Mouse (Mus musculus): ENCODE measurements around the gene Defb36.
A peak's percentile ranks its signal among the peaks of the same experiment; 100 is the strongest.

The Defb36 gene

DNA sequence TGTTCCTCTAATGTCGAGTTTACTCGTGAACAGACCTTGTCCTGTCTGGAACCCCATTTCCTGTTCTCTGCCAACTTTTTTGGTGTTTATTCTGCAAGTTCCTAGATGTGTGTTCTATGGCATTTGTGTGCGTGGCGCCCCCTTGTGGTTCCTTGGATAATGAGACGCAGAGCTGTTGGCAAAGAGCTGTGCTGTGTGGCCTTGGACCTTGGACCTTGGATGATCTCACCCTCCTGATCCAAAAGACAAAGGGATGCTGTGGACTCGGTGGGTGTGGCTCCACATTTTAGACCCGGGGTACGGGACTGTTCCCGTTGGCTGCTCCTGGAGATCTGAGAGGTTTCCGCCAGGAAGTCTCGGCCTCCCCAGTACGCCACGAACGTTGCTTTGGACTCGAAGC, at the start of gene Defb36:
Defb36 (plus strand) TSS at position 271 of the 400 bp plus-strand sequence.
- DNase-seq = no peak

GRCm38 (mm10) chr2:152556655-152557054, 47.5 kb upstream of the Defb36 start:
- DNase-seq = no peak

- DNase-seq = no peak
These were observed 35.1 kb upstream of the Defb36 start, which contains the start of gene Gm17416 for GRCm38 (mm10) chr2:152569038-152569437. Gene Gm17416, plus strand, starts transcription at chr2:152569338.

- no peak for DNase-seq
These were observed 34.2 kb upstream of the Defb36 start for GRCm38 (mm10) chr2:152569881-152570280.

GRCm38 (mm10) chr2:152570313-152570712, 33.8 kb upstream of the Defb36 start:
- DNase-seq = no peak

GRCm38 (mm10) chr2:152572114-152572794, 31.9 kb upstream of the Defb36 start, which contains the start of gene Defb21:
Gene Defb21, plus strand, starts transcription at chr2:152572744.
- DNase-seq = no peak

DNA sequence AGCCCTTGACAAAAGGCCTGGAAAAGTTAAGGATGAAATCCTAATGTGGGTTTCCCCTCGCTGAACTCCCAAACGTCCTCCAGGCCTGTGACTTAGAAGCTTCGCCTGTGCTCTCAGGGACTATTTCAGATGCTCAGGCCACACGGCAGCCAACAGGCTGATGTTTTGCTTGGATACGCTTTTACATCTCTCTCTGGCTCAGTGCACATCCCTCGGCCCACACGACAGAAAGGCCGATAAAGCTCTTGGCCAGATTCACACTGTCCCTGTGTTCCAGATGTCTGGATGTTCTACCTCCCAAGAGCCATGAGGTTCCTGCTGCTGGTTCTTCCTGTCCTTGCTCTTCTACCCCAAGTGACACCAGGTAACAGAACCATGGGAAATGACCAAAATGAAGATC, 30.6 kb upstream of the Defb36 start:
- DNase-seq = no peak

GRCm38 (mm10) chr2:152580107-152580506, 24.0 kb upstream of the Defb36 start, which contains the start of gene Defb19:
Gene Defb19, minus strand, starts transcription at chr2:152580312.
- DNase-seq = no peak

- no peak for DNase-seq
These were observed 23.5 kb upstream of the Defb36 start for GRCm38 (mm10) chr2:152580612-152581011.

DNA sequence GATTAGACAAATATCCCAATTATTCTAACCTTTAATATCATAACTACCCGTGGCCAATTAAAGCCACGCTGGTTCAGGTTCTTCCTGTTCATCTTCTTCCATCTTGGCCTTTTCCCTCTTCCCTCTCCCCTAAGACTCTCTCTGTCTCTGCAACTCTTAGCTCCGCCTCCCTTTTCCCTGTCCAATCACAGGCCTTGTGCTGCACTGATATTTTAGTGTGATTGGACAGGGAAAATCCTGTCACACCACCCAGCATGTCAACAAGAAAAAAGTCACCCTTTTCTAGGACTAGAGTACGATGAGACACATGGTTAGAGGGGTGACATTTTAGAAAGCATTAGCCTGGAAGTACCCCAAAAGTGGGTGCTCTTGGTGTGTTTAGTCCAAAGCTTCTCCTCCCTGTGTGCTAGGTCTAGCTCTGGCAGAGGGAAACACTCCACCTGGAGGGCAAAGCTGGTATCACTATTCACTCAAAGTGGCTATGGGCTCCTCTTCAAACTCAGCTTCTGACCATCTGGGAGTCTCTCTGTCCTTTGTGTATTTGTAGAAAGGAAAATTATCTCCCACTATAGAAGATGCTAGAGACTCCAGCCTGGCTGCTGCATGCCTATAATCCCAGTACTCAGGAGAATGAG, 17.1 kb upstream of the Defb36 start:
- no peak for DNase-seq

DNA sequence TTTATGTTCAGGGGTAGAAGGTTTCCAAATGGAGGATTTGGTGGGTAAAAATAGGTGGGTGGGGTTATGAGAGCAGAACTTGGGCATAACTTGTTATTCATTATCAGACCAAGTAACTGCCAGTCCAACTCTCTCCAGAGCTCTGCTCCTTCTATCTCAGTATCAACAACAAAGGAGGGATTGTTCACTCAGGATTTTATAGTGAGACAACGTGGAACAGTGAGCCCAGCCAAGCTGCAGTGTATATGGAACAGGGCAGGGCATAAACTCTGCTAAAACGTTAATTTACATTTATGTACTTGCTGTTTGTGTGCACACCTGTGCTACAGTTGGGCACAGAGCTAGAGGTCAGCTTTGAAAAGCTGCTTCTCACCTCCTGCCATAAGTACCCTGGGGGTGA, 15.7 kb upstream of the Defb36 start:
- DNase-seq = no peak

DNA sequence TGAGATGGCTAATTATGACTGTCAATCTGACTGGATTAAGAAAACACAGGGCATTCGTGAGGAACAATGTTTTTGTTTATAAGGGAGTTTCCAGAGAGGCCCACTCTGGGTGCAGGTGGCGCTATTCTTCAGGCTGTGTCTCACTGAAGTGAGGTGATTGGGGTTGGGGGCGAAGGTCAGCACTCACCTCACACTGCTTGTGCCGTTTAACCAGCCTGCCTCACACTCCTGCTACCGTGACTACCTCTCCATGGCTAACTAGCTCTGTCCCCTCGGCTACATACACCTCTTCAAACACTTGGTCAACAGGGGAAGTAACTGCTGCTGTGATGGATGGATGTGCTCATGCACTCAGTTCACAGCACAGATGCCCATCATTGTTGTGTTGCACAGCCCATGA, 15.1 kb upstream of the Defb36 start:
- DNase-seq = no peak

DNA sequence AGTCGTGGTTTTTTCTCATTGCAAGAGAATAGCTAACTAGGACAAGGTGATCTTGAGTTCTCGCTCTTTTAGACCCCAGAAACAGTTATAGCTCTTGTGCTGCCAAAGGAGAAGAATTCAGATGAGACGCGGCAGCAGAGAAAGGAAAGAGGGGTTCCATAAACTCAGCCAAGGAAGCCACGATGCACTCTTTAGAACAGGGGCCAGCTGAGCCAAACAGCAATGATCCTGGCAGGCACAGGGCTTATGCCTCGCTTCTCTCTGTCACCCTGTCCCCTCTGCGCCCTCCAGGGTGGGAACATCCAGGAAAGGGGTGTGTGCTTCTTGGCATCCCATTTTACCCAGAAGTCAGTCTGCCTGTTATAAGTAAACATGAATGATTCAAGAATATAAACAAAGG, 4.8 kb upstream of the Defb36 start, which contains the start of gene Defb45:
Defb45 (minus strand) TSS at position 101 of the 400 bp plus-strand sequence.
- no peak for DNase-seq

- DNase-seq = no peak
These were observed 4.1 kb upstream of the Defb36 start for GRCm38 (mm10) chr2:152600076-152600475.

DNA sequence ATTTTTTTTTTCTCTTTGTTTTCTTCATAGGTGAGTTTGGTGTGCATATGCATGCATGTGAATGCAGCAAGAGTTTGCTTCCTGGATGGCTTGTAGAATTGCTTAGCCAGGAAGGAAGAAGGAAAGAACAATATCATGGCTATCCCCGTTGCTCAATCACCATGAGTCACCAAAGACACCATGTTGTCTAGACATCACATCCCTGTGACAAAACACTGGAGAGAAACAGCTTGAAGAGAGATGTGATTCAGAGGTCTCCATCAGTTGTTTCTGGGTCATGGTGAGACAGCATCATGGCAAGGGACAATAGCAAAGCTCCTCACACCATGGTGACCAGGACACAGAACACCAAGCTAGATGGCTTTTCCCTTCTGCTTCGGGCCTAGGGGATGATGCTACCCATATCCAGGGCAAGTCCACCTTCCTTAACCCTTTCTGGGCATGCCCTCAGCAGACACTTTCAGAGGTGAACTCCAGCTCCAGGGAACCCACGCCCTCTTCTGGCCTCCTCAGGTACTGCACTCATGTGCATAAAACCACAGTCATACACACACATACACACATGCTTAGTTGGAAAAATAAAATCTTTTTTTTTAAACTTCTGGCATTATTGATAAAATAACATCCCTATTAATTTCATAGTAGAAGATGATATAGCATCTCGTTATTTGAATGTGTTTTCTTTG, 2.7 kb upstream of the Defb36 start:
- DNase-seq = no peak

DNA sequence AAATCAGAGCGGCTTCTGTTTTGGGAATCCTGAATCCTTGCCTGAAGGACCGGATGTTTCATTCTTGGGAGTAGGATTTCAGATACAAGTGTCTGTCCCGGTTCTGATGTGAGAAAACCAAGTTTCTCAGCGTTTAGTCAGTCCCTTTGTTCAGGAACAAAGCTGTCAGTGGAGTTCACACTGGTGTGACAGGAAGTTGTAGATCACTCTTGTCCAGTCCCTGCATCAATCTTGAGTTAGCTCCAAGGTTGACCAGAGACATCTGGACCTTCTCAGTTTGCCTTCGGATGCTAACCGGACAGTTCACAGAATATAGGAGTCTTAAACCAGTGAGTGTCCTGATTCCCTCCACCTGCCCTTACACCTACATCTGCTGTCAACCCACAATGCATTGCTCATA, 3.6 kb downstream of the Defb36 start:
- no peak for DNase-seq

DNA sequence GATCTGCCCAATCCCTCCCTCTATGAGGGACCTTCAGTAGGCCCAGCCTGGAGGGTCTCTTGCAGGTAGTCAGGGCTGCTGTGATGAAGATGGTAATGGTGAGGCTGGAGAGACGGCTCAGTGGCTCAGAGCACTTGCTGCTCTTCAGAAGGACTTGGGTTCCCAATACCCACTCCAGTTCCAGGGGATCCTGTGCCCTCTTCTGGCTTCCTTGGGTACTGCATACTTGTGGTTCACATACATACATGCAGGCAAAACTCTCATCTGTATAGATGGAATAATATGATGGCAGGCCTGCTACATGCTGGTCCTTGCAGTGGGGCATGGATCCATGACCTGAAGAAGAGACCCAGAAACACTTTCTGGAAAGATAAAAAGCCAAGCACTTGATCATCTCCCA, 4.6 kb downstream of the Defb36 start:
- no peak for DNase-seq

DNA sequence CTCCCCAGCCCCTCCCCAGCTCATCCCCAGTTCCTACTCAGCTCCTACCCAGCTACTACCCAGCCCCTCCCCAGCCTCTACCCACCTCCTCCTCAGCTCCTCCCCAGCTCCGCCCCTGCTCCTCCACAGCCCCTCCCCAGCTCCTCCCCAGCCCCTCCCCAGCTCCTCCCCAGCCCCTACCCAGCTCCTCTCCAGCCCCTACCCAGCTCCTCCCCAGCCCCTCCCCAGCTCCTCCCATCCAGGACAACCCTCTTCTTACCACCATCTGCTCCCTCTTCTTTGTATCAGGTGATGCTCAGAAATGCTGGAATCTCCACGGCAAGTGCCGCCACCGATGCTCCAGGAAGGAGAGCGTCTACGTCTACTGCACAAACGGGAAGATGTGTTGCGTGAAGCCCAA, 8.1 kb downstream of the Defb36 start:
- no peak for DNase-seq

- peak; percentile 59 for DNase-seq
These were observed 11.4 kb downstream of the Defb36 start for GRCm38 (mm10) chr2:152615563-152615962.

GRCm38 (mm10) chr2:152616470-152616869, 12.3 kb downstream of the Defb36 start:
- no peak for DNase-seq

- DNase-seq = no peak
These were observed 13.2 kb downstream of the Defb36 start for GRCm38 (mm10) chr2:152617374-152617773.

GRCm38 (mm10) chr2:152620367-152621134, 16.4 kb downstream of the Defb36 start:
- peak; percentile 44 for DNase-seq

- no peak for DNase-seq
These were observed 18.0 kb downstream of the Defb36 start for GRCm38 (mm10) chr2:152622151-152622550.
